Mouse (Mus musculus) gastrocnemius, adult 8-10 months (tissue): ENCODE measurements around the gene Lcn9. TPM values are rescaled to one million over a fixed set of nuclear protein-coding genes. Genes with fewer than 3 reads are reported as not detected.
"Not testable (repeated sequence)": the region's sequence is repeated elsewhere in the genome, so short reads cannot be mapped to it uniquely, and the experiment has no call there.

Experiments used
- DNase-seq, 2 experiments: peaks; one replicate each; pipeline ENCODE4 v3.0.0; 2022; ENCODE audit warnings: low spot score in 2 of 2
- total RNA-seq, 4 experiments: library from RNA; stranded (reverse); gene quantifications; 2 replicates each; pipeline ENCODE4 v1.2.4; 2022

Gene Lcn9
- not detected for total RNA-seq

DNA sequence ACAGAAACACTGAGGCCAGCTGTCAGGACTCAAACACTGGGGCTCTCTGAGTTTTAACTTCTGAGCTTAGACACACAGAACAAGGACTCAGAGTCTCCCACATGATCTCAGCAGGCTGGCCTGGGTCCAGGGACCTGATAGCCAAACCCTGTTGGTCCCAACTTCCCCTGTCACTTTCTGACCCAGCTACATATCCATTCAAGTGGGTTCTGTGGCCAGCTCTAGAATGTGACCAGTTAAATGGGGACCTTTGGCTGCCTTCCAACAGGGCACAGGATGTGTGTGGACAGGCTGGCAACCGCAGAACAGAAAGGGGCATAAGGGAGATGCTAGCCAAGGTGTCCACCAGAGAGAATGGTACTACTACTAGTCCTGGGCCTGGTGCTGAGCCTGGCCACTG, at the start of gene Lcn9:
Gene Lcn9, plus strand, starts transcription at position 348 of the 400 bp plus-strand sequence.
- no peak for DNase-seq

DNA sequence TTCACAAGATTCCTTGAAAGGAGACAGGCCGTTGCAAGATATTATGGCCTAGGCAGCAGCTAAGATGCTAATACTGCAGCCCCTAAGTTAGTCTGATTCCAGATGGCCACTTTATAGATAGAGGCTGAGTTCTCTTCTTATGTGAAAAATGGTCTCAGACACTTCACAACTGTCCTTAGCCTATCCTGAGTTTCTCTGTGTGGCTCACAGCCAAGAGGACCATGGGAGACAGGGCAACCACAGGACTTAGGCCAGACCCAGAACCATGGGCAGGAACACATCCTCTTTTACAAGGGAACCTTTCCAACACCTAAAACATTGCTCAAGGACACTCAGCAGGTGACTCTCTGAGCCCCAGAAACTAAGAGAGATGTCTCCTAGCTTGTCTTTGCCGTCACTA, 49.4 kb upstream of the Lcn9 start:
- no peak for DNase-seq

GRCm38 (mm10) chr2:25774640-25775039, 48.3 kb upstream of the Lcn9 start:
- DNase-seq = no peak

DNA sequence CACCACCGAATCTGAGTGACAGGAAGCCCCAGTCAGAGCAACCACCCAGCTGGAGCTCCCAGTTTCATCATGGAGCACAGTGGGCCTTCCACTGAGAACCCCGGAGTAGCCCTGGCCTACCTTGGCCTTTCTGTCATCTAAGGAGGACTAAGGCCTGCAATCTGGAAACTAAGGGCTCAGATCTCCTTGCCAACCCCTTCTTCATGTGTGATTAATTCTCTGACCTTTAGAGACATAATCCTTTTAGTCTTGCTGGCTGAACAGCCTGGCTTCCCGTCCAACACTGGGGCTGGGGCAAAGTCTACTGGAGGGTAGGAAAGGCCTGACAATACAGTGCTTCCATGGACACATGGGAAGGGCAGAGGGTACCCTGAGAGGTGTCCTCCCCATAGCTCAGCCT, 47.0 kb upstream of the Lcn9 start:
- DNase-seq = no peak

DNA sequence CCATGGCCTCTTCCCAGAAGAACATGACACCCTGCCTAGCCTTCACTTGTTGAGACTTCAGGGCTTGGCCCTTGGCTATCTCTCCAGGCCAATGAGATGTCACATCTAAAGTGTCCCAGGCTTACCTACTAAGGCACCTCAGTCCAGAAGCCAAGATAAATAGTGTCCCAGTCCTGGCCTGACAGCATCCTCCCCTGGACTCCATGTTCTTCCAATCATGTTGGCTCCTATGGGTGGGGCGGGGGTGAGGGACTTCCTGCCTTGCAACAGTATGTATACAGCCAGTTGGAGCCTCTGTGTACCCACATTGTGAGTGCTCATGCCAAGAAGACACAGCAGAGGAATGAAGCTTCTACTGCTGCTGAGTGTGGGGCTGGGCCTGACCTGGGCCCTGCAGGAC, 46.2 kb upstream of the Lcn9 start, which contains the start of gene Lcn11:
Gene Lcn11, plus strand, starts transcription at position 301 of the 400 bp plus-strand sequence.
- DNase-seq = no peak

GRCm38 (mm10) chr2:25779076-25779475, 43.9 kb upstream of the Lcn9 start:
- DNase-seq = no peak

GRCm38 (mm10) chr2:25780921-25781320, 42.0 kb upstream of the Lcn9 start:
- DNase-seq = no peak

DNA sequence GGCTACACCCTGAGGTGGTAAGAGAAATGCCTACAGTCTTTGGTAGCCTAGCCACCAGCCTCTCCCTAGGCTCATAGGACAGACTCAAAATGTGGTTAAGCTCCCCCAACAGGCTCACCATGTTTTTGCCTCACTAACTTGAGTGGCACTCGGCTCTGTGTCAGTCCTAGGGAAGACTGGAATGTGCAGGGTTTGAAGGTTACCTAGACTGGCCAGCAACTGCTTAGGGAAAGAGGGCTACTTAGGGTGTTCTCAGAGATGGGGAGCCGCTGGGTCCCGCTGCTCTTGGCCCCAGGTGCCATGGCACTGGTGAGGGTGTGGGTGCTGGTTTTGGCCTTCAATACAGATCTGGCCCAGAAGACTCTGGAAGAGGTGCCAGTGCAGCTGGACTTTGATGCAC, 41.0 kb upstream of the Lcn9 start, which contains the start of gene Gm13539:
Gene Gm13539, plus strand, starts transcription at position 301 of the 400 bp plus-strand sequence.
- no peak for DNase-seq

DNA sequence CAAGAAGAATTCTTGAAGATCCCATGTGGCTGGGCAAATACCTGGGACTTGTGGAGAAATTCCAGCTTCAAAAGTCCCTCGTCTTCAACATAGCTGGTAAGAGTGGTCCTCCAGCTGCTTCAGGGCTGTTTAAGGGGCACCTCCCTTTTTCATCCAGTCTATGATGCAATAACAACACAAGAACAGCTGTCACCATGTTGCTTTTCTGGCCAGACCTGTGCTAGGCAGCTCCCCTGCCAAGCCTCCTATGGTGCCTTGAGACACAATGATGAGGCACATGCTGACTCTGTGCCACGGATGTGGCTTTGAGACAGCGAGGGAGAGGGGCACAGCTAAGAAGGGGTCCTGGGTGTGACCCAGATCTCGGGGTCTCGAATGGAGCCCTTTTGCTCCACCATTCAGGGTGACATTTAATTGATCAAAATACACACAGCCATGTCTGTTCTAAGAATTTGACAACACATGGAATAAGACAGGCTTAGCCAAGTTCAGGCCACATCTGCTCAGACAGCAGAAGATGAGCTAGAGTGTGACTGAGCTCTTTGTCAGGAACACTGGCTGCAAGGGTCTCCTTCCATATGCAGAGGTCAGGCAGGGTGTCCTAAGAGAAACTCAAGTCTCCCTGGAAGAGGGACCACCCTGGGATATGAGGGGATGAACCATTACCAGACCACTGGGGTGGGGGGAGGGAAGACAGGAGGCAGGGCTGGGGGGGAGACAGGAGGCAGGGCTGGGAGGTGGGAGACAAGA, 37.2 kb upstream of the Lcn9 start:
- DNase-seq = no peak

DNA sequence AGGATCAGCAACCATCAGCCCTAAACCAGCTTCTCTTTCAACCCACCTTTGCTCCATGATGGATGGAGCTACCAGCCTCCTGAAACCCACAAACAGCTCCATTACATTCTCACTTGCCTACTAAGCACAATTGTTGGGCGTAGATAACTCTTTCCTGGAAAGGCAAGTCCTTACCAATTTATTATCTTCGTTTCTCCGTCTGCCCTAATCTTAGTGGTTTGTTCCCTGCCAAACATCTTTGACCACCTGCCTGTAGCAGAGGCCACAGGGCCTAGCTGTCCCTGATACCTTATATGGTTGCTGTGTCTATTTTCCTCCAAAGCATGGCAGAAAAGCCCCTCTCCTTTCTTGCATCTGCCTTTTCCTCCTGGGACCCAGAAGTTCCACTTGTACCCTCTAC, 33.9 kb upstream of the Lcn9 start:
- no peak for DNase-seq

- DNase-seq = no peak
These were observed 25.3 kb upstream of the Lcn9 start for GRCm38 (mm10) chr2:25797635-25798034.

DNA sequence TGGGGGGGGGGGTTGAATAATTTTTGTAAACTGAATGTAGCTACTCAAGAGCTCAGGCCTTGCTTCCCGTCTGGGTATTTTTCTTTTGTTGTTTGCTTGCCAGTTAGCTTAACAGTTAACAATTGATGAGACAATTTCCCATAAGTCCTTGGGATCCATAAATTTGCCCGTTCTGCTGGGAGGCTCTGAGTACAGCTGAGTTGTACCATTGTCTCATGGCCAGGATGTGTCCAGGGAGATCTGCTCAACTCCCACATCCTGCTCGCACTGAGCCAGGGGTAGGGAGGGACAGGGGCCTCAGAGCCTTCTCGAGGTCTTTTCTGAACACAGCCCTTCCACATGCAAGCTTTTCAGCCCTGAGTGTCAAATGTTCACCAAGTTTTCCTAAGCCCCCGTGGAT, 24.9 kb upstream of the Lcn9 start:
- no peak for DNase-seq

GRCm38 (mm10) chr2:25811711-25812110, 11.2 kb upstream of the Lcn9 start:
- DNase-seq = no peak

GRCm38 (mm10) chr2:25813364-25813763, 9.6 kb upstream of the Lcn9 start:
- no peak for DNase-seq

GRCm38 (mm10) chr2:25815748-25816147, 7.2 kb upstream of the Lcn9 start, which contains the start of gene Glt6d1:
Glt6d1 (minus strand) TSS chr2:25815848.
- not testable (repeated sequence) for DNase-seq

DNA sequence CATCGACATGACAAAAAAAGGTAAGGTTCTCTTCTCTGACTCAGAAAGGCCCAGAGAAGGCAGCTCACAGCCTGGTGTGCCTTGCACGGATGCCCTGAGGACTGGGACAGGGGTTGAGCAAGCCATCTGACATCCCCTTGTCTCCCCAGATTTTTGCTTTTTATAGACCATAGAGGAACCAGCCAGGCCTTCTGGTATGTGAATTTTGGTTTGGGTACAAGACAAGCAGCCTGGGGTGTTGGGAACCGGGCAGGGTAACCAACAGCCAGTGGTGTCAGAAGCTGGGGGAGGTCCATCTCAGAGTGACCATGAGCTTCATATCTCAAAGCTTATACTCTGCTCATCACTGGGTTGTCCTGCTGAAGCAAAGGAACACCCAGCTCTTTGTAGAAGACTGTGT, 1.8 kb downstream of the Lcn9 start:
- DNase-seq = no peak

DNA sequence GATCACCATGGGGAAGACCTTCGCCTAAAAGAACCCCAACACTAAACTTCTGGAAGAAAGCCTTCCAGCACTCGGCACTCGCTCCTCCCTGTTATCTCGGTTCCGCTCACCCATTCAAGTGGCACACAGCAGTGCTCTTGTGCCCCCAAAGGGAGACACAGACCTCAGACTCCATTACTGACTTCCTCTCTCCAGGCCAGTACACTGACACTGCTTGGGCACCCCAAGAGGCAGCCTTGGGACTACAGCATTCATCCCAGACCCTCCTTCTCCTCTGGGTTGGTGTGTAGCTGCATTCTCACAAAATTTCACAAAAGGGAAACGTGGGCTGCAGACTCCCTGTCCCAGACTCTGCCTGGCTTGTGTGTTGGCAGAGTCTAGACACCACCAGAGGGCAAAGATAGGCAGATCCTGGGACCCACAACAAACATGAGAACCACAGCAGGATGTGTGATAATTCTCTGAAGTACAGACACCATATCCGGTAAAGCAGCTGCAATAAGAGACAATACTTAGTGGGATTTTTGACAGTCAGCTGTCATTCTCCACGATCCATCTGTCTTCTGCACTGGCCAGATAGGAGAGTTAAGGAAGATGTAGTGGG, 5.5 kb downstream of the Lcn9 start:
- DNase-seq = no peak

- no peak for DNase-seq
These were observed 7.8 kb downstream of the Lcn9 start for GRCm38 (mm10) chr2:25830786-25831185.

DNA sequence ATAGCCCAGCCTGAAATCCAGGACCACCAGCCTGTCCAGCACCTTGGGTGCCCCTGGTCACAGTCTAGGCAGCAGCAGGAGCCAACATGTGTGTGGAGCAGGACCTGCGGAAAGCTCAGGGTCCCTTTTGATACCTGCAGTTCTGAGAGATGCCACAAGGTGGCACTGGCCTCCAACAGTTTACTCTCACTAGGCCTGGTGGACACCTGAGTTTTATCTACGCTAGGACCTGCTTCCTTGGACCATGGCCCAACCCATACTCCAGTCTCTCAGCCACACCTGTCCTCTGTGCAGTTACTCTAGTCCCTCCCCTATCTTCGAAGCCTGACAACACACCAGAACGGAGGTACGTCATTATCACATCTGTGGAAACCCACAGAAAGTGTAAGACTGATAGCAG, 13.3 kb downstream of the Lcn9 start:
- DNase-seq = peak; percentile 31 to 35

GRCm38 (mm10) chr2:25842161-25842560, 19.2 kb downstream of the Lcn9 start:
- no peak for DNase-seq

DNA sequence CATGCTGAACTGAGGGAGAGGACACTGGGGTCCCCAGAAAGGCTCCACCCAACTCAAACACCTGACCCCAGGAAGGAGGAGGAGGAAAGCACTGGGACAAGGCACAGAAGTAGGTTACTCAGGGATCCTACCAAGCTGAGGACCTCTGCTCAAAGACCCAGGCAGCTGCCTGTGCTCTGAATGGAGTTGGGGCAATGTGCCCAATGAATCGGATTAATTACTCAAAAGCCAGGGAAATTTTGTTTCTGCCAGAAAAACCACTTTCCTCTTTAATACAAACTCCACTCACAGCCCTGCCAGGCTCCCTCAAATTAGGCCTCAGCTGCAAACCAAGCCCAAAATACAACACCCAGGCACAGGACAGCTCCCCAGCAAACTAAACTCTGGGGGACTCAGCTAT, 19.8 kb downstream of the Lcn9 start:
- no peak for DNase-seq

- no peak for DNase-seq
These were observed 21.1 kb downstream of the Lcn9 start for GRCm38 (mm10) chr2:25844097-25844496.

DNA sequence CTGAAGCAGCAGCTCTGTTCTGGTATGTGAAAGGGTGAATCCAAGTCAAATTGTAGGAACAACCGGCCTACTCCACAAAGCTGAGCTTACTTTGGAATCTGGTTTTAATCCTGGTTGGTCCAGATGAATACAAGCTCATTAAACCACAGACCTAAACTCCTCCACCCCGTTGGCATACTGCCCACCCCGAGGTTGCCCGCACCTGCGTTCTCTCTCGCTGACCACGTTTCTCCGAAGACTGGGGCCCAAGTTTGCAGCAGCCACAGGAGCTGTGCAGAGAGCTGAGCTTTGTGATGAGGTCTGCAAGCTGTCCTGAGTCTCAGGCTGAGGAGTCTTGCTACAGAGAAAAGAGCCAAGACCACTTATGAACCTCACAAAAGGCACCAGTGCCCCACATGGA, 23.6 kb downstream of the Lcn9 start:
- no peak for DNase-seq
